Mouse (Mus musculus) midbrain, embryonic 15.5 days (tissue): ENCODE data around the gene Papolb. TPM values are rescaled to one million over a fixed set of nuclear protein-coding genes. Genes with fewer than 3 reads are reported as not detected.

Experiments
- ATAC-seq: fragments of 200-750 bp; cut with Nextera tagmentation; replicated peaks from 2 replicates; pipeline ENCODE4 v1.8.0; 2017; ENCODE audit warnings: moderate TSS enrichment
- H3K27ac ChIP-seq: fragments of 300-500 bp; sonication (generic); 2 replicates; pipeline ENCODE4 v1.5.1; 2015; ENCODE audit warnings: mild to moderate bottlenecking, inconsistent platforms
- H3K27me3 ChIP-seq: fragments of 300-500 bp; sonication (generic); replicated peaks from 2 replicates; pipeline ENCODE4 v1.6.1; 2015; ENCODE audit warnings: inconsistent platforms
- H3K36me3 ChIP-seq: fragments of 300-500 bp; sonication (generic); replicated peaks from 2 replicates; pipeline ENCODE4 v1.6.1; 2015; ENCODE audit warnings: inconsistent platforms
- H3K4me1 ChIP-seq: fragments of 300-500 bp; sonication (generic); 2 replicates; pipeline ENCODE4 v1.6.1; 2015; ENCODE audit warnings: inconsistent platforms
- H3K4me2 ChIP-seq: fragments of 300-500 bp; sonication (generic); 2 replicates; pipeline ENCODE4 v1.6.1; 2015; ENCODE audit warnings: inconsistent platforms, mild to moderate bottlenecking, moderate library complexity
- H3K4me3 ChIP-seq: fragments of 300-500 bp; sonication (generic); 2 replicates; pipeline ENCODE4 v1.5.1; 2015; ENCODE audit warnings: mild to moderate bottlenecking, inconsistent platforms
- H3K9ac ChIP-seq: fragments of 300-500 bp; sonication (generic); 2 replicates; pipeline ENCODE4 v1.6.1; 2015; ENCODE audit warnings: mild to moderate bottlenecking, inconsistent platforms
- H3K9me3 ChIP-seq: fragments of 300-500 bp; sonication (generic); 2 replicates; pipeline ENCODE4 v1.6.1; 2016; ENCODE audit warnings: inconsistent platforms
- WGBS: fragments of 180-500 bp; shearing (Covaris S2); methylation state at CpG from one replicate; pipeline ENCODE4 v1.1.7; 2015; ENCODE audit warnings: mixed read lengths; 5-methylcytosine and 5-hydroxymethylcytosine counted together
- polyA plus RNA-seq: library from polyadenylated mRNA; unstranded; fragments of >200 nt; fragmentation: Nextera tagmentation; extraction: Ambion mirVana; gene quantifications from 2 replicates; pipeline ENCODE4 v1.2.1, GENCODE M21; 2015

The Papolb gene
- polyA plus RNA-seq, 1 experiment from 2014 or later: 0.26 TPM

DNA sequence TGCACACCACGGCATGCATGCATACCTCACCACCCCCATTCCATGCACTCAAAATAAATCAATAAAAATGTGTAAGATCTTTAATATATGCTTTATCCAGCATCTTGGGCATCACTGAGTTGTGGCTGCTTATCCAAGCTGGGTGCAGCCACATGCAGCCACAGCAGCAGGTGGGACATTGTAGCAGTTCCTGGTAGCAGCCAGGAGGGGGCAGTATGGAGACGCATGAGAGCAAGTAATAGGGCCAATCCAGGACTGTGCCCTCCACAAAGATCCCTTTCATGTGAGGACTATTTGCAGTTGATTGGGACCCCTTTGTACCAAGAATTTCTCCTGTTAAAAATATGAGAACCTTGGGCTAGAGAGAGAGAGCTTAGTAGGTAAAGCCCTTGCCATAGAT lies 47.4 kb downstream of the Papolb start:
- H3K36me3 ChIP-seq: no peaks in the 10 kb centered on the region
- H3K4me1 ChIP-seq: peaks cover 3% of the 10 kb centered on the region; the same call in 1 of the 2 replicates
- H3K27me3 ChIP-seq: no peaks in the 10 kb centered on the region
- no peak overlapping the region for H3K9ac ChIP-seq
- H3K9me3 ChIP-seq: no peaks in the 10 kb centered on the region
- H3K4me2 ChIP-seq: no peak overlapping the region
- H3K4me3 ChIP-seq: no peak overlapping the region
- no peak overlapping the region for H3K27ac ChIP-seq
- no peak for ATAC-seq
- WGBS: 71% methylated on average over 2 of the region's 2 CpGs

DNA sequence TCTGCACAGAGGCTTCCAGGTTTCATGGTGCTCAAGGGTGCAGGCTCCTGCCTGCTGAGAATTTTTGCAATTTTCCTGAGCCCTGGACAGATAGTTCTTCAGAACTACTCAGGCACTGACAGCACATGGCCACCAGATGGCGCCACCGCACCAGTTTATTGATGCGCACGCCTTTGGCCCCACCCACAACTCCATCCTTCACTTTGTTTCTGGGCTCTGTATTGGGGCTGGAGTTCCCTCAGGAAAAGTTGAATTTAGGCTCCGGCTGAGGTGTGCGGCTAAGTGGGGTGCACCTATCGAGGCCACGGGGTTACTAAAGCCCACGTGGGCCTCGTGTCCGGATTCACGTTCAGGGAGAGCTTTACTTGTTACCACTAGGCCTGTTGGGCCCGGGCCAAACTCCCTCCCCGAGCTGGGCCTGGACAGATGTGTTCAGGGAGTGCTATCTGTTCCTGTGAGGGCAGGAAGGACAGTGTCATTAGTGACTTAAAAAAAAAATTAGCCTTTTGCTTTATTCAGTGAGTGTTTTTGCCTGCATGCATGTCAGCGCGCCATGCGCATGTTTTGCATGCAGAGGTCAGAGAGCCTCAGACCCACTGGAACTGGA lies 50.9 kb downstream of the Papolb start:
- no peak overlapping the region for H3K4me3 ChIP-seq
- H3K9me3 ChIP-seq: no peaks in the 10 kb centered on the region
- peak; percentile 53 for ATAC-seq
- H3K9ac ChIP-seq: no peak overlapping the region
- H3K4me2 ChIP-seq: peak overlapping the region; percentile 19; the same call in 1 of the 2 replicates
- no peaks in the 10 kb centered on the region for H3K36me3 ChIP-seq
- 28% methylated on average over 17 of the region's 17 CpGs for WGBS
- H3K27ac ChIP-seq: no peak overlapping the region
- H3K4me1 ChIP-seq: peaks cover 3% of the 10 kb centered on the region; the same call in 1 of the 2 replicates
- H3K27me3 ChIP-seq: no peaks in the 10 kb centered on the region

DNA sequence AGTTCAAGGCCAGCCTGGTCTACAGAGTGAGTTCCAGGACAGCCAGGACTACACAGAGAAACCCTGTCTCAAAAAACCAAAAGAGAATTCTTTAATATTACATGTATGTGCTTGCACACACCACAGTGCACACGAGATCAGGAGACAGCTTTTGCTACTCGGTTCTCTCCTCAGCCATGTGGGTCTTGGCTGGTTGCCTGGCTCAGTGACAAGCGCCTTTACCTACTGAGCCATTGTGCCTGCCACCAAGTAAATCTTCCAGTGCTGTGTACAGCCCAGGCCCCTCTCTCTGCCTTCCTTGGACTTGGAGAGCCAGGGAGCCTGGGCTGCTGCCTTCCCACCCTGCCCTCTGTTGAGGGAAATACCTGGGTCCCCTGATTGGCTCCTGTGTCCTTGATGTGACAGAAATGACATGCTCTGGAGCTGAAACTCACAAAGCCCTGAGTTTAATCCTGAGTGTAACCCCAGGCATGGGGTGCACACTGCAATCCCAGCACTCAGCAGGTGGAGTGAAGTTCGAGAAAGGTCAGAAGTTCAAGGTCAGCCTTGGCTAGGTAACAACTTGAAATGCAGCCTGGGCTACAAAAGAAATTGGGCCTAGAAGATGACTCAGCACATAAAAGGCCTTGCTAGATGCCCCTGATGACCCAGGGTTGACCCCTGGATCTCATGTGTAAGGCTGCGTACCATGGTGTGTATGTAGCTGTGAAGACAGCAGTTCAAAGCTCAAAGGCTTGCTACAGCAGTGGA lies 51.8 kb downstream of the Papolb start:
- no peaks in the 10 kb centered on the region for H3K9me3 ChIP-seq
- ATAC-seq: 0 out of 2 replicates have a peak, but pooled peaks have one; percentile 16
- peaks cover 3% of the 10 kb centered on the region; the same call in 1 of the 2 replicates for H3K4me1 ChIP-seq
- H3K36me3 ChIP-seq: no peaks in the 10 kb centered on the region
- no peak overlapping the region for H3K4me3 ChIP-seq
- no peak overlapping the region for H3K9ac ChIP-seq
- H3K27ac ChIP-seq: no peak overlapping the region
- 91% methylated on average over 5 of the region's 5 CpGs for WGBS
- H3K27me3 ChIP-seq: no peaks in the 10 kb centered on the region
- H3K4me2 ChIP-seq: no peak overlapping the region

DNA sequence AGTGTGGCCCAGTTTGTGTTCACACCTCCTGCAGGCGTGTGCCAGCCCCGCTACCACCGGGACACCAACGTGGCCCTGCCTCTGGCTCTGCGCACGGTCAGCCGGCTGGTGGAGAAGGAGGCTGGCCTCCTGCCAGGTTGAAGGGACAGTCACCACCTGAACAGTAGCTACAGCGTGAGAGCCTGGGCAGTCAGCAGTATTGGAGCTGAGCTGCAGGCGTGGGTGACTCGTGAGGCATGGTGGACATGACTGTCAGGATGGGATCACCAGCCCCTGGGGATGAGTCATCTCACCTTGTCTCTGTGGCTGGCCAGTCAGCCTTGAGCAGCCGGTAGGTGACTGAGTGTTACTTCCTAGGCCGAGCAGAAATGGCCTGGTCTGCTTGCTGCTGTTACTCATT lies 52.5 kb downstream of the Papolb start:
- no peak for ATAC-seq
- no peaks in the 10 kb centered on the region for H3K9me3 ChIP-seq
- H3K36me3 ChIP-seq: no peaks in the 10 kb centered on the region
- no peaks in the 10 kb centered on the region for H3K27me3 ChIP-seq
- H3K4me3 ChIP-seq: no peak overlapping the region
- H3K4me2 ChIP-seq: no peak overlapping the region
- H3K27ac ChIP-seq: no peak overlapping the region
- no peak overlapping the region for H3K9ac ChIP-seq
- WGBS: 91% methylated on average over 12 of the region's 12 CpGs
- peaks cover 3% of the 10 kb centered on the region; the same call in 1 of the 2 replicates for H3K4me1 ChIP-seq

Other genes with a start within 250 kb of the Papolb start
- gene Foxk1, start 128.6 kb downstream of the Papolb start, polyA plus RNA-seq: 6.9 and 8.1 TPM in 2 replicates
- 13.7 and 14.2 TPM in 2 replicates for gene Ap5z1, start 66.1 kb downstream of the Papolb start, polyA plus RNA-seq
- gene Radil, start 21.0 kb upstream of the Papolb start, polyA plus RNA-seq: 24.8 and 27.6 TPM in 2 replicates
- 40.9 and 47.5 TPM in 2 replicates for gene Mmd2, start 78.7 kb upstream of the Papolb start, polyA plus RNA-seq
- 46.7 and 49.7 TPM in 2 replicates for gene Wipi2, start 97.6 kb upstream of the Papolb start, polyA plus RNA-seq
- gene Slc29a4, start 162.4 kb upstream of the Papolb start, polyA plus RNA-seq: 97.2 and 100 TPM in 2 replicates